Mouse (Mus musculus) kidney, embryonic 14.5 days (tissue): ENCODE results near the gene Rsph6a. TPM values are rescaled to one million over a fixed set of nuclear protein-coding genes. Genes with fewer than 3 reads are reported as not detected.

Experiments
- ATAC-seq: fragments of 200-750 bp; cut with Nextera tagmentation; 2 replicates; pipeline ENCODE4 v1.8.0; 2017; ENCODE audit warnings: moderate number of reproducible peaks, mild to moderate bottlenecking, moderate TSS enrichment, moderate library complexity; ENCODE audit not compliant: low FRiP score, low TSS enrichment
- H3K27ac ChIP-seq: fragments of 300-500 bp; sonication (generic); 2 replicates; pipeline ENCODE4 v1.5.1; 2014; ENCODE audit warnings: low read depth, mild to moderate bottlenecking, low read length, moderate library complexity, mixed read lengths
- H3K27me3 ChIP-seq: fragments of 300-500 bp; sonication (generic); 2 replicates; pipeline ENCODE4 v1.6.1; 2014; ENCODE audit warnings: mild to moderate bottlenecking, low read length; ENCODE audit not compliant: control insufficient read depth, insufficient read depth
- H3K36me3 ChIP-seq: fragments of 300-500 bp; sonication (generic); 2 replicates; pipeline ENCODE4 v1.6.1; 2014; ENCODE audit warnings: low read length, mixed read lengths; ENCODE audit not compliant: control insufficient read depth, insufficient read depth
- H3K4me1 ChIP-seq: fragments of 300-500 bp; sonication (generic); 2 replicates; pipeline ENCODE4 v1.6.1; 2014; ENCODE audit warnings: low read length, mixed read lengths; ENCODE audit not compliant: control insufficient read depth, insufficient read depth
- H3K4me2 ChIP-seq: fragments of 300-500 bp; sonication (generic); replicated peaks from 2 replicates; pipeline ENCODE4 v1.6.1; 2014; ENCODE audit warnings: low read depth, mild to moderate bottlenecking, low read length
- H3K4me3 ChIP-seq: fragments of 300-500 bp; sonication (generic); 2 replicates; pipeline ENCODE4 v1.5.1; 2014; ENCODE audit warnings: mild to moderate bottlenecking, low read length
- H3K9ac ChIP-seq: fragments of 300-500 bp; sonication (generic); 2 replicates; pipeline ENCODE4 v1.6.1; 2014; ENCODE audit warnings: low read depth, mild to moderate bottlenecking, low read length, moderate library complexity
- H3K9me3 ChIP-seq: fragments of 300-500 bp; sonication (generic); 2 replicates; pipeline ENCODE4 v1.6.1; 2016; ENCODE audit warnings: low read length; ENCODE audit not compliant: control insufficient read depth
- WGBS: fragments of 180-500 bp; shearing (Covaris S2); extraction: QIAGEN DNeasy Blood & Tissue Kit; methylation state at CpG from one replicate; pipeline ENCODE4 v1.1.7; 2014; 5-methylcytosine and 5-hydroxymethylcytosine counted together
- polyA plus RNA-seq: library from polyadenylated mRNA; unstranded; fragments of >200 nt; fragmentation: Nextera tagmentation; extraction: Ambion mirVana; gene quantifications from 2 replicates; pipeline ENCODE4 v1.2.1, GENCODE M21; 2014

The Rsph6a gene
- polyA plus RNA-seq, 1 experiment from 2014 or later, result not detected

GRCm38 (mm10) chr7:19029084-19029653, 25.3 kb upstream of the Rsph6a start:
- no peaks in the 10 kb centered on the region for H3K9me3 ChIP-seq
- 69% methylated on average over 6 of the region's 6 CpGs for WGBS
- H3K4me1 ChIP-seq, result peaks cover 6% of the 10 kb centered on the region; the same call in 1 of the 2 replicates
- no peak overlapping the region for H3K27ac ChIP-seq
- peak; percentile 32; the same call in 1 of the 2 replicates for ATAC-seq
- no peaks in the 10 kb centered on the region for H3K27me3 ChIP-seq
- H3K9ac ChIP-seq, result no peak overlapping the region
- H3K4me2 ChIP-seq, result no peak overlapping the region
- peaks cover 51% of the 10 kb centered on the region for H3K36me3 ChIP-seq
- no peak overlapping the region for H3K4me3 ChIP-seq

- H3K9me3 ChIP-seq, result no peaks in the 10 kb centered on the region
- no peak for ATAC-seq
- H3K9ac ChIP-seq, result no peak overlapping the region
- H3K36me3 ChIP-seq, result peaks cover 75% of the 10 kb centered on the region
- WGBS, result 95% methylated on average over 4 of the region's 4 CpGs
- no peaks in the 10 kb centered on the region for H3K27me3 ChIP-seq
- no peak overlapping the region for H3K27ac ChIP-seq
- H3K4me3 ChIP-seq, result no peak overlapping the region
- H3K4me1 ChIP-seq, result no peaks in the 10 kb centered on the region
- H3K4me2 ChIP-seq, result no peak overlapping the region
These were observed 22.8 kb upstream of the Rsph6a start for GRCm38 (mm10) chr7:19031641-19032040.

DNA sequence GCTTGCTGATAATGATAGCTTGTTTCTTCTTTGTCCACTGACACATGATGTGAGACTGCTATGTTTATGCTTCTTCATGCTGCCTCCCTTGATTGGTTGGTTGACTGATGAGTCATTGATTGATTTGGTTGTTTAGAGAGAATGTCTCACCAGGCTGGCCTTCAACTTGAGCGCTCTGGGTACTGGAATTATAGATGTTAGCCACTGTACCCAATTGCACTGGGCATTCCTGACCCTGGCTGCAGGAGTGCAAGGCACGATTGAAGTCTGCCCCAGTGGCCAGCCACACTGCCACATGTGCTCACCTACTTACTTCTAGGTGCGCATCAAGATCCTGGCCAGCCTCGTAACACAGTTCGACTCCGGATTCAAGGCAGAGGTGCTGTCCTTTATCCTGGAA, 9.9 kb upstream of the Rsph6a start:
- H3K27me3 ChIP-seq, result no peaks in the 10 kb centered on the region
- no peak overlapping the region for H3K4me3 ChIP-seq
- no peak overlapping the region for H3K9ac ChIP-seq
- no peak overlapping the region for H3K27ac ChIP-seq
- ATAC-seq, result no peak
- peaks cover 99% of the 10 kb centered on the region for H3K36me3 ChIP-seq
- WGBS, result 97% methylated on average over 6 of the region's 6 CpGs
- H3K4me1 ChIP-seq, result no peaks in the 10 kb centered on the region
- no peaks in the 10 kb centered on the region for H3K9me3 ChIP-seq
- H3K4me2 ChIP-seq, result no peak overlapping the region

DNA sequence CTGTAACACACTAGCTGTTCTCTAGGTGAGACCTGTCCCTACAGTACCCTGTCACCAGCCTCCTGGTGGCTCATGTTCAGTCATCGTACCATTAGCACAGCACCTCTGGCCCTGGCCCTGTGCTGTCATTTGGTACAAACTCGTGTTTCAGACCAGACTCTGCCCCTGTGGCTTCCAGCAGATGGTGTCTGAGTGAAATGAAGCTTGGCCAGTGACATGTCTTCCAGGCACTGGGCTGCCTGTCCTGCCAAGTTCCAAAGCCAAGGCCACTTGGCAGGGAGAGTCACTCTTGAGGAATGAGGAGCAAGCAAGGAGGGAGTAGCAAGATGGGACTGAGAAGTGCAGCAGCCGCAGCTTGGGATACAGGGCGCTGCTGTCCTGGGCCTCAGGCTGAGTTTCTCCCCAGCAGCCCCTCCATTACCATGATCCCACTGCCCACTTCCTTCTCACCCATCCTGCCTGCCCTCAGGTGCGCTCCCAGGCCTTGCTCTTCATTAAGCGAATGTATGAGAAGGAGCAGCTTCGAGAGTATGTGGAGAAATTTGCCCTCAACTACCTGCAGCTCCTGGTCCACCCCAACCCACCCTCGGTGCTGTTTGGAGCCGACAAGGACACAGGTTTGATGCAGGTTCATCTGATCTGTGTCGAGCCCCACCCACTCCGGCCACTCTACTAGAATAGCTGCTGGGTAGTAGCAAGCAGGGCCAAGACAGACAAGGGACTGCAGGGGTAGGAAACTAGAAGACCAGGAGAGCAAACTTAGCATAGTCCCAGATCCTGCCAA, 8.0 kb upstream of the Rsph6a start:
- peaks cover 98% of the 10 kb centered on the region for H3K36me3 ChIP-seq
- no peak overlapping the region for H3K4me3 ChIP-seq
- no peak overlapping the region for H3K4me2 ChIP-seq
- no peaks in the 10 kb centered on the region for H3K9me3 ChIP-seq
- H3K27ac ChIP-seq, result no peak overlapping the region
- no peaks in the 10 kb centered on the region for H3K4me1 ChIP-seq
- WGBS, result 91% methylated on average over 11 of the region's 11 CpGs
- H3K9ac ChIP-seq, result no peak overlapping the region
- no peak for ATAC-seq
- H3K27me3 ChIP-seq, result no peaks in the 10 kb centered on the region

GRCm38 (mm10) chr7:19048006-19048527, 6.4 kb upstream of the Rsph6a start:
- Histone ChIP-seq H3K4me2 (no peak overlapping the region), H3K36me3 (peaks cover 95% of the 10 kb centered on the region), H3K9ac (no peak overlapping the region), H3K4me1 (no peaks in the 10 kb centered on the region), H3K27me3 (no peaks in the 10 kb centered on the region), H3K27ac (no peak overlapping the region), H3K9me3 (no peaks in the 10 kb centered on the region), H3K4me3 (no peak overlapping the region)
- WGBS, result 90% methylated on average over 14 of the region's 14 CpGs
- no peak for ATAC-seq

GRCm38 (mm10) chr7:19049252-19049651, 5.2 kb upstream of the Rsph6a start:
- ATAC-seq, result no peak
- 88% methylated on average over 5 of the region's 5 CpGs for WGBS
- no peak overlapping the region for H3K9ac ChIP-seq

DNA sequence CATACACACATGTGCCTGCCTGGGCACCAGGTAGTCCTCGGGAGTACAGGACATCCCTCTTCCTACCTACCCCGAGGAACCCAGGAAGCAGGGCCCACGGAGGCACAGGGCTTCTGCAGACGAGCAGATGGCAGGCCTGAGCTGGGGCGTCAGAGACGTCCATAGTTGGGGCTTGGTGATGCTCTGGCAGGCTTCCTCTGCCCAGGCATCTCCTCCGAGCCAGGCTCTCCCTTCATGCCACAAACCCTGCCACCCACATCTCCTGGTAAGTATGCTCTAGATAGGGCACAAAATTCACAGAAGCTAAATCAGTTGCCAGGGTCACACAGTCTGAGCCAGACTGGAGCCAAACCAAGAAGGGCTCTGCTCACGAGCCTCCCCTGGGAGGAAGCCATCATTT, 4.3 kb upstream of the Rsph6a start:
- H3K4me3 ChIP-seq, result no peak overlapping the region
- no peaks in the 10 kb centered on the region for H3K27me3 ChIP-seq
- H3K36me3 ChIP-seq, result peaks cover 77% of the 10 kb centered on the region
- 80% methylated on average over 8 of the region's 8 CpGs for WGBS
- H3K9me3 ChIP-seq, result no peaks in the 10 kb centered on the region
- no peak overlapping the region for H3K27ac ChIP-seq
- H3K9ac ChIP-seq, result no peak overlapping the region
- no peak overlapping the region for H3K4me2 ChIP-seq
- H3K4me1 ChIP-seq, result no peaks in the 10 kb centered on the region
- no peak for ATAC-seq

More at GRCm38 (mm10) chr7:19049252-19049651, 5.2 kb upstream of the Rsph6a start:
- Histone ChIP-seq H3K27me3 (no peaks in the 10 kb centered on the region), H3K4me1 (no peaks in the 10 kb centered on the region), H3K4me2 (no peak overlapping the region), H3K36me3 (peaks cover 83% of the 10 kb centered on the region), H3K4me3 (no peak overlapping the region), H3K27ac (no peak overlapping the region), H3K9me3 (no peaks in the 10 kb centered on the region)

- Histone ChIP-seq H3K36me3 (peaks cover 67% of the 10 kb centered on the region), H3K4me3 (no peak overlapping the region)
- 61% methylated on average over 4 of the region's 4 CpGs for WGBS
These were observed 3.3 kb upstream of the Rsph6a start for GRCm38 (mm10) chr7:19051161-19051560.

More at GRCm38 (mm10) chr7:19051161-19051560, 3.3 kb upstream of the Rsph6a start:
- ATAC-seq, result no peak
- no peak overlapping the region for H3K4me2 ChIP-seq
- H3K27me3 ChIP-seq, result no peaks in the 10 kb centered on the region
- no peaks in the 10 kb centered on the region for H3K4me1 ChIP-seq
- H3K9me3 ChIP-seq, result no peaks in the 10 kb centered on the region
- no peak overlapping the region for H3K27ac ChIP-seq
- H3K9ac ChIP-seq, result no peak overlapping the region
